Mouse (Mus musculus) lung, postnatal 4 days (tissue): Measurements from ENCODE around the gene Slc25a35.
"Not testable (repeated sequence)": the region's sequence is repeated elsewhere in the genome, so short reads cannot be mapped to it uniquely, and the experiment has no call there.

Experiments
- DNase-seq, 2 experiments: peaks; one replicate each; pipeline ENCODE4 v3.0.0; 2021

The Slc25a35 gene

GRCm38 (mm10) chr11:69009508-69009907 lies 41.6 kb downstream of the Slc25a35 start:
- no peak for DNase-seq

- DNase-seq: no peak
Measured at GRCm38 (mm10) chr11:69010400-69011323, 42.7 kb downstream of the Slc25a35 start.

DNA sequence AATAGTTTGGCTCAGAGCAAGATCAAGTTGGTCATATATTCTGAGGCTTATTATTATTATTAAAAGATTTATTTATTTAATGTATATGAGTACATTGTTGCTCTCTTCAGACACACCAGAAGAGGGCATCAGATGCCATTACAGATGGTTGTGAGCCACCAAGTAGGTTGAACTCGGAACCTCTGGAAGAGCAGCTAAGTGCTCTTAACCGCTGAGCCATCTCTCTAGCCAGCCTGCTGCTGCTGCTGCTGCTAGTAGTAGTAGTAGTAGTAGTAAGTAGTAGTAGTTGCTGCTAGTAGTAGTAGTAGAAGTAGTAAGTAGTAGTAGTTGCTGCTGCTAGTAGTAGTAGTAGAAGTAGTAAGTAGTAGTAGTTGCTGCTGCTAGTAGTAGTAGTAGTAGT lies 43.5 kb downstream of the Slc25a35 start:
- DNase-seq: not testable (repeated sequence)

GRCm38 (mm10) chr11:69012071-69012601 lies 44.2 kb downstream of the Slc25a35 start:
- peak; percentile 90 for DNase-seq

GRCm38 (mm10) chr11:69015644-69016441 lies 47.9 kb downstream of the Slc25a35 start, which contains the start of gene Ctc1:
TSS of gene Ctc1 (plus strand) at chr11:69015911.
- peak; percentile 93 for DNase-seq

DNA sequence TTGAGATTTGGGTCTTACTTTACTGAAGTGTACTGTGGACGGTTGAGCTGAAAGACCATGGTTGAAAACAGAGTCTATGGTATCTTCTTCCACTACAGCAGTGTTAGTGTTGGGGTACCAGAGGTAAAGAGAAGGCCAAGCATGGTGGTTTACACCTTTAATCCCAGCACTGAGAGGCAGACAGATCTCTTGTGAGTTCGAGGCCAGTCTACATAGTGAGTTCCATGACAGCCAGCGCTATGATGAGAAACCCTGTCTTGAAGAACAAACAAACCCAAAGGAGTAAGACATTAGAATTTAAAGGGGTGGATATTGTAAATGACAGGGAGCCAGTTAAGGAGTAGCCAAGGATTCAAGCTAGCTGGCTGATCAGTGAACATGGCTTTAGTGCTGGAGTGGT lies 48.8 kb downstream of the Slc25a35 start:
- DNase-seq: no peak

DNA sequence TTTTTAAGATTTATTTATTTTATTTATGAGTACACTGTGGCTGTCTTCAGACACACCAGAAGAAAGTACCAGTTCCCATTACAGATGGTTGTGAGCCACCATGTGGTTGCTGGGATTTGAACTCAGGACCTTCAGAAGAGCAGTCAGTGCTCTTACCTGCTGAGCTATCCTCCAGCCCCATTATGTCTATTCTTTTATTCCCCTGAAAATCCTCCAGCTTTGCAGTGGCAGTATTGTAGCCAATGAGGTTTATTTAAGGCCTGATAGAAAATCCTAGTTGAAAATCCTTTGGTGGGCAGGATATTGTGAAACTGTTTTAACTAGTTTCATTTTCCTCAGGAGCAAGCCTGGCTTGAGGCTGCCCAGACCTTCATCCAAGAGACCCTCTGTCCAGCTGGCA lies 52.8 kb downstream of the Slc25a35 start:
- DNase-seq: no peak
